ENCODE assay signal across 7 mouse cellular contexts in genomic region chr5:142814161-142814651, GRCm38 (mm10). TPM values are rescaled to one million over a fixed set of nuclear protein-coding genes. Genes with fewer than 3 reads are reported as not detected.
DNase-seq lines count a peak whose midpoint lies in the region; ATAC-seq lines count a peak whose summit lies in the region.

No protein-coding gene starts in this region.

- 0% methylated on average over 22 of the region's 22 CpGs for WGBS in heart, embryonic 10.5 days
- whole genome bisulfite sequencing in kidney, embryonic 14.5 days, result under 1% methylated on average over 22 of the region's 22 CpGs
- WGBS in stomach, embryonic 16.5 days, result 1% methylated on average over 22 of the region's 22 CpGs

- peak overlapping the region; percentile 99 for H3K4me3 ChIP-seq in heart, embryonic 10.5 days
- H3K4me3 ChIP-seq in kidney, embryonic 14.5 days (ENCODE audit: low read length), result peak overlapping the region; percentile 96
- peak overlapping the region; percentile 88 for H3K4me3 ChIP-seq in stomach, embryonic 16.5 days (replicated peaks; ENCODE audit: low read length)

- DNase-seq in urinary bladder, adult 18-20 months (ENCODE audit: low spot score in 2 of 2), result peak; percentile 29 to 55
- no peak for DNase-seq in urinary bladder, postnatal 10 days (ENCODE audit: low spot score)
- DNase-seq in cerebellum, postnatal 14 days, result peak; percentile 61 to 62
- DNase-seq in heart, embryonic 10.5 days (ENCODE audit: low spot score), result peak; percentile 82
- peak; percentile 57 for DNase-seq in lung, postnatal 10 days

- peak overlapping the region; percentile 100 for H3K27ac ChIP-seq in heart, embryonic 10.5 days
- peak overlapping the region; percentile 100 for H3K27ac ChIP-seq in kidney, embryonic 14.5 days (ENCODE audit: low read depth, low read length)
- peak overlapping the region; percentile 100 for H3K27ac ChIP-seq in stomach, embryonic 16.5 days (ENCODE audit: low read length)

- H3K4me2 ChIP-seq in kidney, embryonic 14.5 days (replicated peaks; ENCODE audit: low read depth, low read length), result peak overlapping the region; percentile 97
- H3K4me2 ChIP-seq in stomach, embryonic 16.5 days (ENCODE audit: low read depth, low read length), result peak overlapping the region; percentile 88

- no peak for ATAC-seq in kidney, embryonic 14.5 days (ENCODE audit: low FRiP score, low TSS enrichment)
- no peak for ATAC-seq in stomach, embryonic 16.5 days (ENCODE audit: insufficient read depth, low FRiP score)

- no peaks in the 10 kb centered on the region for H3K27me3 ChIP-seq in heart, embryonic 10.5 days (ENCODE audit: insufficient read depth, poor library complexity, severe bottlenecking)
- no peaks in the 10 kb centered on the region for H3K27me3 ChIP-seq in kidney, embryonic 14.5 days (ENCODE audit: control insufficient read depth, insufficient read depth, low read length)
- H3K27me3 ChIP-seq in stomach, embryonic 16.5 days (ENCODE audit: control insufficient read depth, insufficient read depth, low read length), result no peaks in the 10 kb centered on the region

- H3K9me3 ChIP-seq in heart, embryonic 10.5 days, result no peaks in the 10 kb centered on the region
- no peaks in the 10 kb centered on the region for H3K9me3 ChIP-seq in kidney, embryonic 14.5 days (ENCODE audit: control insufficient read depth, low read length)
- no peaks in the 10 kb centered on the region for H3K9me3 ChIP-seq in stomach, embryonic 16.5 days (replicated peaks; ENCODE audit: control insufficient read depth, low read length)

- H3K4me1 ChIP-seq in heart, embryonic 10.5 days, result peaks cover 46% of the 10 kb centered on the region
- H3K4me1 ChIP-seq in kidney, embryonic 14.5 days (ENCODE audit: control insufficient read depth, insufficient read depth, low read length), result peaks cover 30% of the 10 kb centered on the region
- peaks cover 36% of the 10 kb centered on the region for H3K4me1 ChIP-seq in stomach, embryonic 16.5 days (ENCODE audit: control insufficient read depth, insufficient read depth, low read length)

- peak overlapping the region; percentile 100 for H3K9ac ChIP-seq in kidney, embryonic 14.5 days (ENCODE audit: low read depth, low read length)
- H3K9ac ChIP-seq in stomach, embryonic 16.5 days (ENCODE audit: low read length), result peak overlapping the region; percentile 100

- peaks cover 21% of the 10 kb centered on the region for H3K36me3 ChIP-seq in heart, embryonic 10.5 days
- H3K36me3 ChIP-seq in kidney, embryonic 14.5 days (ENCODE audit: control insufficient read depth, insufficient read depth, low read length), result peaks cover 11% of the 10 kb centered on the region; the same call in 1 of the 2 replicates
- H3K36me3 ChIP-seq in stomach, embryonic 16.5 days (ENCODE audit: control insufficient read depth, insufficient read depth, low read length), result no peaks in the 10 kb centered on the region

RNA-seq across cellular contexts. Expression of gene Tnrc18, which starts 3.3 kb away (rescaled TPM):
- 22.2 and 24.8 TPM in 2 replicates for polyA plus RNA-seq in heart, embryonic 10.5 days (2016; fragmentation: Nextera tagmentation; extraction: Ambion mirVana)
- 32.7 and 41.1 TPM in 2 replicates for polyA plus RNA-seq in kidney, embryonic 14.5 days (2014; fragmentation: Nextera tagmentation; extraction: Ambion mirVana)
- 15.3 and 16.9 TPM in 2 replicates for polyA plus RNA-seq in stomach, embryonic 16.5 days (2015; fragmentation: Nextera tagmentation; extraction: Ambion mirVana)
